Mouse (Mus musculus) left cerebral cortex, adult 2 months (tissue): ENCODE data around the gene Tfe3. TPM values are rescaled to one million over a fixed set of nuclear protein-coding genes. Genes with fewer than 3 reads are reported as not detected.

Experiments
- DNase-seq, 2 experiments: peaks; one replicate each; pipeline ENCODE4 v3.0.0; 2021 to 2022; ENCODE audit warnings: low spot score in 2 of 2, mixed read lengths in 1 of 2; ENCODE audit errors: extremely low spot score in 1 of 2
- H3K27ac ChIP-seq: fragments of 200-600 bp; 2 replicates; pipeline ENCODE4 v1.8.1; 2022
- H3K4me3 ChIP-seq: fragments of 200-600 bp; 2 replicates; pipeline ENCODE4 v1.8.1; 2022
- CTCF ChIP-seq: fragments of 200-600 bp; IDR thresholded peaks from 2 replicates; pipeline ENCODE4 v1.8.1; 2022; ENCODE audit warnings: antibody characterized with exemption, mild to moderate bottlenecking, moderate library complexity
- intact Hi-C: fragments of 180-260 bp; cut with DNase I; formaldehyde crosslinking; loops from one replicate; pipeline ENCODE4 v1.15.1; 2025
- total RNA-seq, 2 experiments: library from RNA; stranded (reverse); gene quantifications; 2 replicates each; pipeline ENCODE4 v1.2.3; 2021

Tfe3 gene
- total RNA-seq, 2 experiments from 2014 or later = 30.9 to 35.1 TPM

GRCm38 (mm10) chrX:7763631-7764393 is 1.5 kb downstream of the Tfe3 start:
- DNase-seq = no peak
- no peak for TF ChIP-seq CTCF
- Histone ChIP-seq H3K27ac (no peak overlapping the region), H3K4me3 (peak overlapping the region; percentile 69)
- intact Hi-C loops = no loop called here

- TF ChIP-seq CTCF = no peak
- intact Hi-C loops = no loop called here
- H3K27ac ChIP-seq = no peak overlapping the region; the same call in 1 of the 2 replicates
- peak overlapping the region; percentile 69 for H3K4me3 ChIP-seq
- DNase-seq = no peak
These were observed 2.4 kb downstream of the Tfe3 start for GRCm38 (mm10) chrX:7764657-7765280.

- TF ChIP-seq CTCF = no peak
- Histone ChIP-seq H3K27ac (peak overlapping the region; percentile 44), H3K4me3 (peak overlapping the region; percentile 40)
- DNase-seq = no peak
- intact Hi-C loops = no loop called here
These were observed 2.9 kb downstream of the Tfe3 start for GRCm38 (mm10) chrX:7765281-7765670.

- intact Hi-C loops = no loop called here
- TF ChIP-seq CTCF = no peak
- peak overlapping the region; percentile 44 for H3K27ac ChIP-seq
These were observed 3.4 kb downstream of the Tfe3 start for GRCm38 (mm10) chrX:7765764-7766163.

GRCm38 (mm10) chrX:7769302-7770017 is 7.1 kb downstream of the Tfe3 start:
- intact Hi-C loops = loop anchor here (5.0 kb wide), 1 partner anchor 32 kb away; no protein-coding TSS in a partner anchor
- no peak overlapping the region for H3K4me3 ChIP-seq
- no peak for DNase-seq
- TF ChIP-seq CTCF = no peak
- no peak overlapping the region for H3K27ac ChIP-seq

More at GRCm38 (mm10) chrX:7765764-7766163, 3.4 kb downstream of the Tfe3 start:
- DNase-seq = peak; percentile 33 to 46
- H3K4me3 ChIP-seq = peak overlapping the region; percentile 40

GRCm38 (mm10) chrX:7772766-7773165 is 10.4 kb downstream of the Tfe3 start:
- Histone ChIP-seq H3K27ac (no peak overlapping the region), H3K4me3 (no peak overlapping the region)
- intact Hi-C loops = loop anchor here (5.0 kb wide), 1 partner anchor 35 kb away; no protein-coding TSS in a partner anchor
- DNase-seq = no peak
- TF ChIP-seq CTCF = peak; percentile 49

- Histone ChIP-seq H3K4me3 (no peak overlapping the region), H3K27ac (no peak overlapping the region)
- intact Hi-C loops = loop anchor here (5.0 kb wide), 1 partner anchor 353 kb away; no protein-coding TSS in a partner anchor
- no peak for TF ChIP-seq CTCF
- no peak for DNase-seq
These were observed 13.3 kb downstream of the Tfe3 start for GRCm38 (mm10) chrX:7775501-7776205.

- TF ChIP-seq CTCF = peak; percentile 77
- peak; percentile 34 to 52 for DNase-seq
- intact Hi-C loops = loop anchor here (5.0 kb wide), 1 partner anchor 354 kb away; no protein-coding TSS in a partner anchor
- Histone ChIP-seq H3K27ac (no peak overlapping the region), H3K4me3 (no peak overlapping the region)
These were observed 14.1 kb downstream of the Tfe3 start for GRCm38 (mm10) chrX:7776329-7777082.

- Histone ChIP-seq H3K4me3 (no peak overlapping the region), H3K27ac (no peak overlapping the region)
- TF ChIP-seq CTCF = no peak
- no peak for DNase-seq
- intact Hi-C loops = loop anchor here (5.0 kb wide), 1 partner anchor 356 kb away; no protein-coding TSS in a partner anchor
These were observed 16.3 kb downstream of the Tfe3 start for GRCm38 (mm10) chrX:7778450-7779244.

- intact Hi-C loops = loop anchor here (5.0 kb wide), 1 partner anchor 357 kb away; no protein-coding TSS in a partner anchor
- no peak for TF ChIP-seq CTCF
- DNase-seq = no peak
- H3K27ac ChIP-seq = no peak overlapping the region
- H3K4me3 ChIP-seq = no peak overlapping the region
These were observed 16.9 kb downstream of the Tfe3 start for GRCm38 (mm10) chrX:7779294-7779693.
